Mouse (Mus musculus) thymus, postnatal 14 days (tissue): ENCODE results near the gene Sephs2.
"Not testable (repeated sequence)": the region's sequence is repeated elsewhere in the genome, so short reads cannot be mapped to it uniquely, and the experiment has no call there.

Experiments
- DNase-seq: peaks from one replicate; pipeline ENCODE4 v3.0.0; 2021

Sephs2 gene

GRCm38 (mm10) chr7:127270256-127270655, 3.6 kb downstream of the Sephs2 start:
- DNase-seq = no peak

GRCm38 (mm10) chr7:127263526-127263925, 10.3 kb downstream of the Sephs2 start:
- DNase-seq = no peak

GRCm38 (mm10) chr7:127262218-127262961, 11.5 kb downstream of the Sephs2 start:
- no peak for DNase-seq

- DNase-seq = peak; percentile 97
Measured at GRCm38 (mm10) chr7:127260309-127261111, 13.3 kb downstream of the Sephs2 start, which contains the start of gene Dctpp1. Dctpp1 (minus strand) TSS chr7:127260709.

GRCm38 (mm10) chr7:127259186-127259905, 14.5 kb downstream of the Sephs2 start:
- DNase-seq = no peak

GRCm38 (mm10) chr7:127256518-127256917, 17.3 kb downstream of the Sephs2 start:
- DNase-seq = no peak

- no peak for DNase-seq
Measured at GRCm38 (mm10) chr7:127255965-127256364, 17.9 kb downstream of the Sephs2 start.

GRCm38 (mm10) chr7:127255008-127255407, 18.8 kb downstream of the Sephs2 start:
- DNase-seq = no peak

GRCm38 (mm10) chr7:127253821-127254769, 19.8 kb downstream of the Sephs2 start:
- peak; percentile 97 for DNase-seq

GRCm38 (mm10) chr7:127253341-127253740, 20.5 kb downstream of the Sephs2 start:
- DNase-seq = no peak

GRCm38 (mm10) chr7:127252414-127252813, 21.4 kb downstream of the Sephs2 start:
- peak; percentile 60 for DNase-seq

- not testable (repeated sequence) for DNase-seq
Measured at GRCm38 (mm10) chr7:127250511-127250910, 23.3 kb downstream of the Sephs2 start.

GRCm38 (mm10) chr7:127244658-127245510, 29.0 kb downstream of the Sephs2 start:
- DNase-seq = no peak

- peak; percentile 95 for DNase-seq
Measured at GRCm38 (mm10) chr7:127243870-127244657, 29.8 kb downstream of the Sephs2 start, which contains the start of gene Zfp771. Zfp771 (plus strand) TSS chr7:127244274.

- DNase-seq = no peak
Measured at GRCm38 (mm10) chr7:127243361-127243867, 30.4 kb downstream of the Sephs2 start.

- no peak for DNase-seq
Measured at GRCm38 (mm10) chr7:127234777-127235176, 39.1 kb downstream of the Sephs2 start.

GRCm38 (mm10) chr7:127233765-127234164, 40.1 kb downstream of the Sephs2 start:
- no peak for DNase-seq

- DNase-seq = no peak
Measured at GRCm38 (mm10) chr7:127233368-127233749, 40.5 kb downstream of the Sephs2 start.

GRCm38 (mm10) chr7:127232622-127233367, 41.1 kb downstream of the Sephs2 start, which contains the start of the genes Zfp553 and Sept1:
Zfp553 (plus strand) TSS chr7:127233061.
Sept1 (minus strand) TSS chr7:127233130.
- DNase-seq = peak; percentile 89
